Mouse (Mus musculus): ENCODE data around the gene Cacfd1.

DNA sequence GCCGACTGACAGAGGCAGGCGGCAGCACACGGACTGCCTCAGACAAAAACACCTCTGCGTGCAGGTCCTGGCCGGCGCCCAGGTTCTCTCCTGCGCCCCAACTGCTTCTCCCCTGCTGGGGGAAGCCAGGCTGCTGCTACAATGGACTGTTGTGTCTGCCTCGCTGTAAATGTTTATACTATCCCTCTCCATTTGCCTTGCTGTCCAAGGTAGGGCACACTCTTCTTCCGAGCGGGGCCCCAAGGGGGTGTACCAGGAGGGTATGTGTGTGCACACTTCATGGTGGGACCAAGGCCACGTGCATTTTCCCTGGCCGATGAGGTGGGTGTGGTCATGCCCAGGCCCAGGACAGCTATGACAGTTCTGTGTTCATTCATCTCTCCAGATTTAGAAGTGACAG is 49.0 kb downstream of the Cacfd1 start:
- no peak for TF ChIP-seq EP300 (IDR thresholded peaks at IDR 0.05)
- no peak for TF ChIP-seq CTCF (IDR thresholded peaks at IDR 0.05)

Measured in lung, postnatal 0 days (tissue).